Mouse (Mus musculus) heart, adult 2 months (tissue): ENCODE data around the gene Ntrk2. TPM values are rescaled to one million over a fixed set of nuclear protein-coding genes. Genes with fewer than 3 reads are reported as not detected.

ENCODE experiments used
- DNase-seq, 2 experiments: peaks; one replicate each; pipeline ENCODE4 v3.0.0; 2021
- H3K27ac ChIP-seq: fragments of 200-600 bp; 2 replicates; pipeline ENCODE4 v1.8.1; 2022
- H3K27me3 ChIP-seq: fragments of 200-500 bp; 2 replicates; pipeline ENCODE4 v1.6.1; 2012; ENCODE audit warnings: mild to moderate bottlenecking, low read length, inconsistent platforms, mixed read lengths; ENCODE audit not compliant: control insufficient read depth, insufficient read depth
- H3K36me3 ChIP-seq: fragments of 200-500 bp; 2 replicates; pipeline ENCODE4 v1.6.1; 2012; ENCODE audit warnings: low read length, inconsistent platforms; ENCODE audit not compliant: control insufficient read depth, insufficient read depth
- H3K4me1 ChIP-seq: fragments of 200-500 bp; 2 replicates; pipeline ENCODE4 v1.6.1; 2011; ENCODE audit warnings: low read length; ENCODE audit not compliant: control insufficient read depth, insufficient read depth
- H3K4me3 ChIP-seq: fragments of 200-600 bp; 2 replicates; pipeline ENCODE4 v1.8.1; 2022
- H3K79me2 ChIP-seq: fragments of 200-500 bp; replicated peaks from 2 replicates; pipeline ENCODE4 v1.6.1; 2012; ENCODE audit warnings: mild to moderate bottlenecking, inconsistent platforms, low read length, moderate library complexity, mixed read lengths; ENCODE audit not compliant: control insufficient read depth, insufficient read depth
- H3K9ac ChIP-seq: fragments of 200-500 bp; 2 replicates; pipeline ENCODE4 v1.6.1; 2012; ENCODE audit warnings: low read depth, mild to moderate bottlenecking, control low read depth, inconsistent platforms, low read length, mixed read lengths
- CTCF ChIP-seq: fragments of 200-600 bp; IDR thresholded peaks from 2 replicates; pipeline ENCODE4 v1.8.1; 2022; ENCODE audit warnings: antibody characterized with exemption, mild to moderate bottlenecking, moderate library complexity
- EP300 ChIP-seq: fragments of 200-500 bp; IDR thresholded peaks from 2 replicates; pipeline ENCODE4 v1.6.1; 2011; ENCODE audit warnings: low read depth, low read length, control low read depth; ENCODE audit not compliant: insufficient read depth
- POLR2A ChIP-seq: fragments of 200-500 bp; IDR thresholded peaks from 2 replicates; pipeline ENCODE4 v1.6.1; 2011; ENCODE audit warnings: mild to moderate bottlenecking, low read depth, low read length, control low read depth; ENCODE audit not compliant: insufficient read depth
- WGBS: fragments of 180-500 bp; shearing (Covaris S2); methylation state at CpG from one replicate; pipeline ENCODE4 v1.1.7; 2018; 5-methylcytosine and 5-hydroxymethylcytosine counted together
- intact Hi-C: fragments of 180-260 bp; cut with DNase I; formaldehyde crosslinking; loops from one replicate; pipeline ENCODE4 v1.15.1; 2025
- polyA plus RNA-seq: library from polyadenylated mRNA; depleted of rRNA; stranded (reverse); fragments of >200 nt; gene quantifications from 2 replicates; pipeline ENCODE4 v1.2.3, GENCODE M21; 2012; rRNA removed
- total RNA-seq, 2 experiments: library from RNA; stranded (reverse); gene quantifications; 2 replicates each; pipeline ENCODE4 v1.2.3; 2021

The Ntrk2 gene
- total and polyA plus RNA-seq, 3 experiments, result 0.91 to 4.6 (median 1.8) TPM

- H3K79me2 ChIP-seq, result no peaks in the 10 kb centered on the region
- H3K36me3 ChIP-seq, result no peaks in the 10 kb centered on the region
- DNase-seq, result no peak
- no peaks in the 10 kb centered on the region; the same call in 1 of the 2 replicates for H3K4me1 ChIP-seq
- H3K27ac ChIP-seq, result no peak overlapping the region
- 74% methylated on average over 9 of the region's 9 CpGs for WGBS
- no peaks in the 10 kb centered on the region; the same call in 1 of the 2 replicates for H3K27me3 ChIP-seq
- TF ChIP-seq EP300 (no peak), CTCF (no peak), POLR2A (no peak)
- intact Hi-C loops, result no loop called here
- H3K9ac ChIP-seq, result no peak overlapping the region
- H3K4me3 ChIP-seq, result no peak overlapping the region
Measured at GRCm38 (mm10) chr13:59177003-59177402, 370.6 kb downstream of the Ntrk2 start.

GRCm38 (mm10) chr13:59179986-59180385 lies 373.6 kb downstream of the Ntrk2 start:
- Histone ChIP-seq H3K79me2 (no peaks in the 10 kb centered on the region), H3K9ac (no peak overlapping the region), H3K27ac (no peak overlapping the region), H3K4me1 (no peaks in the 10 kb centered on the region; the same call in 1 of the 2 replicates), H3K36me3 (no peaks in the 10 kb centered on the region), H3K27me3 (no peaks in the 10 kb centered on the region; the same call in 1 of the 2 replicates), H3K4me3 (no peak overlapping the region)
- no peak for DNase-seq
- TF ChIP-seq CTCF (no peak), EP300 (no peak), POLR2A (no peak)
- intact Hi-C loops, result no loop called here
- whole genome bisulfite sequencing, result 91% methylated on average over 4 of the region's 4 CpGs

- no peak overlapping the region for H3K9ac ChIP-seq
- H3K79me2 ChIP-seq, result no peaks in the 10 kb centered on the region
- TF ChIP-seq POLR2A (no peak), EP300 (no peak), CTCF (no peak)
- H3K4me1 ChIP-seq, result no peaks in the 10 kb centered on the region; the same call in 1 of the 2 replicates
- intact Hi-C loops, result no loop called here
- DNase-seq, result no peak
- H3K27me3 ChIP-seq, result no peaks in the 10 kb centered on the region; the same call in 1 of the 2 replicates
- no peak overlapping the region for H3K27ac ChIP-seq
- 67% methylated on average over 10 of the region's 10 CpGs for whole genome bisulfite sequencing
- no peaks in the 10 kb centered on the region for H3K36me3 ChIP-seq
- H3K4me3 ChIP-seq, result no peak overlapping the region
Measured at GRCm38 (mm10) chr13:59180781-59181180, 374.4 kb downstream of the Ntrk2 start.

- H3K4me1 ChIP-seq, result no peaks in the 10 kb centered on the region; the same call in 1 of the 2 replicates
- no peak overlapping the region for H3K27ac ChIP-seq
- H3K27me3 ChIP-seq, result no peaks in the 10 kb centered on the region; the same call in 1 of the 2 replicates
- H3K79me2 ChIP-seq, result no peaks in the 10 kb centered on the region
- H3K9ac ChIP-seq, result no peak overlapping the region
- intact Hi-C loops, result no loop called here
- 27% methylated on average over 16 of the region's 16 CpGs for WGBS
- DNase-seq, result no peak
- no peak for TF ChIP-seq EP300
- no peak for TF ChIP-seq POLR2A
- no peak for TF ChIP-seq CTCF
- no peak overlapping the region for H3K4me3 ChIP-seq
- H3K36me3 ChIP-seq, result no peaks in the 10 kb centered on the region
Measured at GRCm38 (mm10) chr13:59181188-59181947, 375.0 kb downstream of the Ntrk2 start.

GRCm38 (mm10) chr13:59182630-59183029 lies 376.3 kb downstream of the Ntrk2 start:
- H3K27me3 ChIP-seq, result no peaks in the 10 kb centered on the region
- H3K4me3 ChIP-seq, result no peak overlapping the region
- H3K4me1 ChIP-seq, result no peaks in the 10 kb centered on the region; the same call in 1 of the 2 replicates
- intact Hi-C loops, result no loop called here
- DNase-seq, result no peak
- no peaks in the 10 kb centered on the region for H3K36me3 ChIP-seq
- no peak overlapping the region for H3K9ac ChIP-seq
- 48% methylated on average over 5 of the region's 5 CpGs for WGBS
- no peak overlapping the region for H3K27ac ChIP-seq
- peak; percentile 31; the same call in 1 of the 2 replicates for TF ChIP-seq CTCF
- no peak for TF ChIP-seq EP300
- TF ChIP-seq POLR2A, result no peak
- H3K79me2 ChIP-seq, result no peaks in the 10 kb centered on the region

Other genes starting within 250 kb of the Ntrk2 start
- not detected for gene Slc28a3, start 195.7 kb upstream of the Ntrk2 start, total RNA-seq
- 0.12 TPM in 1 of 2 replicates, not detected in the other for gene Slc28a3, start 195.7 kb upstream of the Ntrk2 start, polyA plus RNA-seq